Mouse (Mus musculus): ENCODE data around the gene Mchr1.

GRCm38 (mm10) chr15:81253585-81253984, 18.3 kb downstream of the Mchr1 start:
- TF ChIP-seq CTCF (IDR thresholded peaks at IDR 0.05; ENCODE audit: borderline replicate concordance, extremely low read depth, insufficient read depth, insufficient read length) (no peak), POLR2A (IDR thresholded peaks at IDR 0.05; ENCODE audit: borderline replicate concordance, extremely low read depth, insufficient read depth, insufficient read length, poor library complexity, severe bottlenecking) (no peak)

All from brain, embryonic 14.5 days (tissue).